Mouse (Mus musculus) ES-E14 (cell line): ENCODE data around the gene Uroc1.

Experiments used
- ZC3H11A ChIP-seq: IDR thresholded peaks from 2 replicates; pipeline ENCODE4 v1.6.1; 2012; ENCODE audit warnings: low read depth, mild to moderate bottlenecking, inconsistent platforms, low read length, borderline replicate concordance
- ZNF384 ChIP-seq: IDR thresholded peaks from 2 replicates; pipeline ENCODE4 v1.6.1; 2012; ENCODE audit warnings: low read depth, low read length, inconsistent platforms

DNA sequence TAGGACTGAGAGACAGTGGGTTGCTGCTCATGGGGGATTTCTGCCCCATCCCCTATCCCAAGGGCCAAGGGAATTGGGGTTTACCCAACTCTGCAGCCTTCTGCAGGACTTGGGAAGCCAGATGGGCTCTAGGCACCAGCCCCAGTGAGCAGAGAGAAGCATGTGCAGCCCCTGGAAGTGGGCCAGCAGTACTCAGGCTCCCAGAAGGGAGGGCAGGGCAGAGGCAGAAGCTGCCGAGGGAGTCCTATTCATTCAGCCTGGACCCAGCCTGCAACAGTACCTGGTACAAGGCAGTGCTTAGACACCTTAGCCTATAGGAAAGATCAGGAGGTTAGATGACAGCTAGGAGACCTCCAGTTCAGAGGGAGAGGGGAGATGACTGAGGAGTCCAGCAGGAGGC is 3.1 kb upstream of the Uroc1 start:
- TF ChIP-seq ZC3H11A (no peak), ZNF384 (no peak)
